9 mouse cellular contexts compared by ENCODE assay signal in the genomic region with DNA sequence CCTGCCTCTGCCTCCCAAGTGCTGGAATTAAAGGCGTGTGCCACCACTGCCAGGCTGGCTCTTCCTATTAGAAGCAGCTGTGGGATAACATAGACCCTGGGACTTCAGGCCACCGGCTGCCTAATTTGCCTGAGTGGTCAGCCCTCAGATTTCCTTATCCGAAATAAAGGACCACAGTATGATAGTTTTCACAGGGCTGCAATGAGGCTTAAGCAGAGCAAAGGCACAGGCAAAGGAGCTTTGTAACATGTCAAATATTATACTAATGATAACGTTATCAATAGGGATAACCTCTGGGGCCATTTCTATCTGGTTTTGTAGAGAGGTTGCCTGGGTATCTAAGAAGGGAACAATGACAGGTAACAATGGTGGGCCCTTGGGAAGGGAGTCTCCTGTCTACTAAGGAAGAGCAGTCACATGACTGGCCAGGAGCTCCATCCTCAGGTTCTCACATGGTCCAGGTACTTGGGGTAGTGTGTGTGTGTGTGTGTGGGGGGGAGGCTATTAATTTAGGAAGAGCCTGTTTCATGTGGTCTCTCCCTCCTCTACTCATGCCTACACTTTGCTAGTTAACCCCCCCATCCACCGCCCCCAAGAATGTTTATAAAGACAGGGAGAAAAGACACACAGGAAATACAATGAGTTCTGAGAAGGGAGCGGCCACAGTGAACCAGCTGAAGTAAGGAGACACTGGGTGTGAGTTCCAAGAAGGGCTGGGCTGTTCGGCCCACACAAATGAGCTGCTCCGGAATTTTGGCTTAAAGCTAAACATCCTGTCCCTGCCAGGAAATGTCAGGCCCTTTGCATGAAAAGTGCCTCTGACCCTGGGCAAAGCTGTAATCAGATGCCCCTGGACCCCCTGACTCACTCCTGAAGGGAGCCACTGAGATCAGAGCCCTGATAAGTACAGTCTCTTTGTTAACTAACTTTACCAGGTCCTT. TPM values are rescaled to one million over a fixed set of nuclear protein-coding genes. Genes with fewer than 3 reads are reported as not detected.
DNase-seq lines count a peak whose midpoint lies in the region; ATAC-seq and TF ChIP-seq lines count a peak whose summit lies in the region.
"Had no signal": no experiment of that assay in that cellular context is flagged by ENCODE, and none has a peak within 500 bp of the region (broad histone marks: within the 10 kb centered on the region; RNA-seq: fewer than 3 reads in every experiment).

No protein-coding gene starts in this region.

- no peak overlapping the region for H3K4me3 ChIP-seq in intestine, embryonic 14.5 days (ENCODE audit: low read depth, low read length)
- H3K4me3 ChIP-seq in intestine, postnatal 0 days (ENCODE audit: low read depth, low read length) = no peak overlapping the region
- H3K4me3 ChIP-seq in embryonic facial prominence, embryonic 15.5 days (replicated peaks) = no peak overlapping the region
- no peak overlapping the region for H3K4me3 ChIP-seq in olfactory bulb, adult 2 months (ENCODE audit: insufficient read depth, low read depth, low read length)
- no peak overlapping the region for H3K4me3 ChIP-seq in hindbrain, embryonic 12.5 days

- no peak overlapping the region for H3K27ac ChIP-seq in intestine, embryonic 14.5 days (ENCODE audit: low read depth)
- no peak overlapping the region for H3K27ac ChIP-seq in intestine, postnatal 0 days (ENCODE audit: low read depth, low read length)
- peak overlapping the region; percentile 48 for H3K27ac ChIP-seq in embryonic facial prominence, embryonic 15.5 days (replicated peaks)
- H3K27ac ChIP-seq in olfactory bulb, adult 2 months (ENCODE audit: insufficient read depth, low read depth, low read length) = peak overlapping the region; percentile 78; the same call in 1 of the 2 replicates
- no peak overlapping the region for H3K27ac ChIP-seq in hindbrain, embryonic 12.5 days

- H3K36me3 ChIP-seq in intestine, embryonic 14.5 days (ENCODE audit: control insufficient read depth, insufficient read depth, low read length) = no peaks in the 10 kb centered on the region
- no peaks in the 10 kb centered on the region for H3K36me3 ChIP-seq in intestine, postnatal 0 days (ENCODE audit: control insufficient read depth, insufficient read depth)
- no peaks in the 10 kb centered on the region for H3K36me3 ChIP-seq in embryonic facial prominence, embryonic 15.5 days
- H3K36me3 ChIP-seq in hindbrain, embryonic 12.5 days = no peaks in the 10 kb centered on the region

- H3K4me2 ChIP-seq in intestine, embryonic 14.5 days (ENCODE audit: low read length) = no peak overlapping the region
- H3K4me2 ChIP-seq in intestine, postnatal 0 days (replicated peaks; ENCODE audit: low read depth) = no peak overlapping the region
- no peak overlapping the region; the same call in 1 of the 2 replicates for H3K4me2 ChIP-seq in embryonic facial prominence, embryonic 15.5 days (replicated peaks)
- H3K4me2 ChIP-seq in hindbrain, embryonic 12.5 days (replicated peaks) = no peak overlapping the region

- DNase-seq in intestine, embryonic 14.5 days (ENCODE audit: low spot score) = peak; percentile 51
- DNase-seq in kidney, postnatal 36 days = peak; percentile 25 to 48
- DNase-seq in natural killer cell, adult 2 months (ENCODE audit: low spot score in 2 of 2) = no peak
- DNase-seq in ovary, adult 18-20 months (ENCODE audit: low spot score) = no peak

- no peaks in the 10 kb centered on the region for H3K27me3 ChIP-seq in intestine, embryonic 14.5 days (replicated peaks; ENCODE audit: control insufficient read depth, insufficient read depth, low read length)
- H3K27me3 ChIP-seq in intestine, postnatal 0 days (replicated peaks; ENCODE audit: control insufficient read depth, insufficient read depth, low read length) = no peaks in the 10 kb centered on the region
- no peaks in the 10 kb centered on the region for H3K27me3 ChIP-seq in embryonic facial prominence, embryonic 15.5 days
- no peaks in the 10 kb centered on the region for H3K27me3 ChIP-seq in hindbrain, embryonic 12.5 days
- H3K27me3 ChIP-seq: Patski had no signal

- no peak for TF ChIP-seq POLR2A in olfactory bulb, adult 2 months (IDR thresholded peaks at IDR 0.05; ENCODE audit: insufficient read depth, low read depth, low read length)

- H3K9me3 ChIP-seq in intestine, embryonic 14.5 days (ENCODE audit: control insufficient read depth, low read length) = no peaks in the 10 kb centered on the region
- H3K9me3 ChIP-seq in intestine, postnatal 0 days (ENCODE audit: control insufficient read depth) = no peaks in the 10 kb centered on the region
- no peaks in the 10 kb centered on the region for H3K9me3 ChIP-seq in embryonic facial prominence, embryonic 15.5 days (replicated peaks)
- no peaks in the 10 kb centered on the region for H3K9me3 ChIP-seq in hindbrain, embryonic 12.5 days (replicated peaks)

- ATAC-seq in intestine, embryonic 14.5 days (replicated peaks; ENCODE audit: low FRiP score, low TSS enrichment, low read depth) = no peak
- ATAC-seq in intestine, postnatal 0 days = no peak
- peak; percentile 65; the same call in 1 of the 2 replicates for ATAC-seq in embryonic facial prominence, embryonic 15.5 days (ENCODE audit: insufficient number of reproducible peaks, low FRiP score, low TSS enrichment, low read depth)
- no peak for ATAC-seq in hindbrain, embryonic 12.5 days (ENCODE audit: low FRiP score)
- ATAC-seq: Patski had no signal

- peaks cover 14% of the 10 kb centered on the region for H3K4me1 ChIP-seq in intestine, embryonic 14.5 days (replicated peaks; ENCODE audit: control insufficient read depth, insufficient read depth, low read length)
- H3K4me1 ChIP-seq in intestine, postnatal 0 days (replicated peaks; ENCODE audit: control insufficient read depth, insufficient read depth, low read length) = no peaks in the 10 kb centered on the region
- peaks cover 20% of the 10 kb centered on the region for H3K4me1 ChIP-seq in embryonic facial prominence, embryonic 15.5 days
- peaks cover 22% of the 10 kb centered on the region for H3K4me1 ChIP-seq in olfactory bulb, adult 2 months (ENCODE audit: control insufficient read depth, insufficient read depth, low read length)
- H3K4me1 ChIP-seq in hindbrain, embryonic 12.5 days = peaks cover 4% of the 10 kb centered on the region; the same call in 1 of the 2 replicates

- no peak for TF ChIP-seq CTCF in intestine, postnatal 0 days (IDR thresholded peaks at IDR 0.05; ENCODE audit: low read depth)
- TF ChIP-seq CTCF in olfactory bulb, adult 2 months (IDR thresholded peaks at IDR 0.05; ENCODE audit: insufficient read depth, low read depth, low read length) = no peak

- no peak overlapping the region for H3K9ac ChIP-seq in intestine, embryonic 14.5 days (ENCODE audit: low read length)
- no peak overlapping the region for H3K9ac ChIP-seq in intestine, postnatal 0 days (ENCODE audit: low read depth, low read length)
- H3K9ac ChIP-seq in embryonic facial prominence, embryonic 15.5 days = no peak overlapping the region
- no peak overlapping the region for H3K9ac ChIP-seq in hindbrain, embryonic 12.5 days

- WGBS in intestine, embryonic 14.5 days = 56% methylated on average over 8 of the region's 8 CpGs
- 56% methylated on average over 8 of the region's 8 CpGs for WGBS in intestine, postnatal 0 days
- 48% methylated on average over 8 of the region's 8 CpGs for WGBS in embryonic facial prominence, embryonic 15.5 days
- WGBS in olfactory bulb, adult 2 months = 61% methylated on average over 8 of the region's 8 CpGs
- 77% methylated on average over 8 of the region's 8 CpGs for WGBS in hindbrain, embryonic 12.5 days

RNA-seq across cellular contexts. Expression of gene Zfp326, which starts 17.3 kb away (rescaled TPM):
- 33.9 and 38.8 TPM in 2 replicates for polyA plus RNA-seq in intestine, embryonic 14.5 days (2014; fragmentation: Nextera tagmentation; extraction: Ambion mirVana)
- 19.9 and 21.0 TPM in 2 replicates for polyA plus RNA-seq in intestine, postnatal 0 days (2015; fragmentation: Nextera tagmentation; extraction: Ambion mirVana)
- polyA plus RNA-seq in embryonic facial prominence, embryonic 15.5 days (2015; fragmentation: Nextera tagmentation; extraction: Ambion mirVana) = 34.9 and 41.2 TPM in 2 replicates
- polyA plus RNA-seq in olfactory bulb, adult 2 months (2012; ENCODE audit: insufficient read depth, insufficient read length, low replicate concordance, missing spikeins) = not detected in 2 replicates
- 64.7 and 65.6 TPM in 2 replicates for polyA plus RNA-seq in hindbrain, embryonic 12.5 days (2016; fragmentation: Nextera tagmentation; extraction: Ambion mirVana)

Comparison
In these comparisons a context has a peak if more than half of its experiments do, and no peak if none do; other contexts are left out.
1. DNase-seq: peak in intestine, embryonic 14.5 days (single experiment) and kidney, postnatal 36 days (2 of 2); none in natural killer cell, adult 2 months (0 of 2) and ovary, adult 18-20 months (single experiment).
2. H3K27ac ChIP-seq: peak in embryonic facial prominence, embryonic 15.5 days (single experiment) and olfactory bulb, adult 2 months (single experiment); none in intestine, embryonic 14.5 days (single experiment), intestine, postnatal 0 days (single experiment) and hindbrain, embryonic 12.5 days (single experiment).